Mouse (Mus musculus) embryonic fibroblast, embryonic 13.5 days (primary cell): Measurements from ENCODE around the gene Kpna1.

Source experiments
- CTCF ChIP-seq: IDR thresholded peaks from 2 replicates; pipeline ENCODE4 v1.5.1; 2011; ENCODE audit warnings: mild to moderate bottlenecking, control low read depth, low read length, moderate library complexity, borderline replicate concordance; ENCODE audit not compliant: insufficient read depth
- POLR2A ChIP-seq: IDR thresholded peaks from 2 replicates; pipeline ENCODE4 v1.6.1; 2011; ENCODE audit warnings: low read depth, mild to moderate bottlenecking, control low read depth, low read length, moderate library complexity

- TF ChIP-seq CTCF (no peak; the same call in 1 of the 2 replicates), POLR2A (no peak)
These were observed 37.2 kb upstream of the Kpna1 start for GRCm38 (mm10) chr16:35941382-35941781.
